Mouse (Mus musculus) layer of hippocampus, postnatal 14 days (tissue): Measurements from ENCODE around the gene Samd14. TPM values are rescaled to one million over a fixed set of nuclear protein-coding genes. Genes with fewer than 3 reads are reported as not detected.

Source experiments
- DNase-seq, 2 experiments: peaks; one replicate each; pipeline ENCODE4 v3.0.0; 2021 to 2022; ENCODE audit warnings: low spot score in 2 of 2, mixed read lengths in 1 of 2
- total RNA-seq, 2 experiments: library from RNA; stranded (reverse); gene quantifications; 2 replicates each; pipeline ENCODE4 v1.2.3; 2021

Gene Samd14
- total RNA-seq, 2 experiments from 2014 or later, result 73.6 to 78.1 TPM

- no peak for DNase-seq
Measured at GRCm38 (mm10) chr11:95027850-95028470, 18.3 kb downstream of the Samd14 start.

- DNase-seq, result no peak
Measured at GRCm38 (mm10) chr11:95032945-95033344, 23.3 kb downstream of the Samd14 start.

GRCm38 (mm10) chr11:95033617-95034016 lies 23.9 kb downstream of the Samd14 start:
- no peak for DNase-seq

- DNase-seq, result no peak
Measured at GRCm38 (mm10) chr11:95034902-95035301, 25.2 kb downstream of the Samd14 start.

GRCm38 (mm10) chr11:95036521-95036920 lies 26.8 kb downstream of the Samd14 start:
- DNase-seq, result no peak

- no peak for DNase-seq
Measured at GRCm38 (mm10) chr11:95037306-95037705, 27.6 kb downstream of the Samd14 start.

GRCm38 (mm10) chr11:95038156-95038817 lies 28.6 kb downstream of the Samd14 start:
- DNase-seq, result no peak

GRCm38 (mm10) chr11:95038818-95039655 lies 29.4 kb downstream of the Samd14 start:
- DNase-seq, result no peak

- DNase-seq, result no peak
Measured at GRCm38 (mm10) chr11:95039766-95040165, 30.1 kb downstream of the Samd14 start.

- DNase-seq, result peak in 1 of 2 experiments; percentile 54
Measured at GRCm38 (mm10) chr11:95040491-95041138, 30.9 kb downstream of the Samd14 start.

GRCm38 (mm10) chr11:95041139-95041609 lies 31.5 kb downstream of the Samd14 start, which contains the start of gene Pdk2:
TSS of gene Pdk2 (minus strand) at chr11:95041354.
- peak; percentile 95 to 98 for DNase-seq

- peak; percentile 78 to 87 for DNase-seq
Measured at GRCm38 (mm10) chr11:95042096-95042495, 32.4 kb downstream of the Samd14 start.

GRCm38 (mm10) chr11:95043060-95043459 lies 33.4 kb downstream of the Samd14 start:
- no peak for DNase-seq

GRCm38 (mm10) chr11:95043608-95044007 lies 33.9 kb downstream of the Samd14 start:
- no peak for DNase-seq

- no peak for DNase-seq
Measured at GRCm38 (mm10) chr11:95044185-95044870, 34.6 kb downstream of the Samd14 start.

GRCm38 (mm10) chr11:95046980-95047680 lies 37.5 kb downstream of the Samd14 start:
- peak in 1 of 2 experiments; percentile 73 for DNase-seq

- DNase-seq, result no peak
Measured at GRCm38 (mm10) chr11:95053062-95053461, 43.4 kb downstream of the Samd14 start.

GRCm38 (mm10) chr11:95056768-95057501 lies 47.3 kb downstream of the Samd14 start:
- no peak for DNase-seq
